Mouse (Mus musculus) urinary bladder, adult 2 months (tissue): ENCODE results near the gene Pak7. TPM values are rescaled to one million over a fixed set of nuclear protein-coding genes. Genes with fewer than 3 reads are reported as not detected.
"Not testable (repeated sequence)": the region's sequence is repeated elsewhere in the genome, so short reads cannot be mapped to it uniquely, and the experiment has no call there.

ENCODE experiments used
- DNase-seq: peaks from one replicate; pipeline ENCODE4 v3.0.0; 2022; ENCODE audit warnings: low spot score
- polyA plus RNA-seq: library from polyadenylated mRNA; depleted of rRNA; stranded (reverse); fragments of >200 nt; gene quantifications from 2 replicates; pipeline ENCODE4 v1.2.3, GENCODE M21; 2012; rRNA removed

Pak7 gene
- polyA plus RNA-seq = 0.06 TPM in 2 replicates

GRCm38 (mm10) chr2:136387181-136388131 lies at the start of gene Pak7:
Gene Pak7, minus strand, starts transcription at chr2:136387967.
- DNase-seq = no peak

DNA sequence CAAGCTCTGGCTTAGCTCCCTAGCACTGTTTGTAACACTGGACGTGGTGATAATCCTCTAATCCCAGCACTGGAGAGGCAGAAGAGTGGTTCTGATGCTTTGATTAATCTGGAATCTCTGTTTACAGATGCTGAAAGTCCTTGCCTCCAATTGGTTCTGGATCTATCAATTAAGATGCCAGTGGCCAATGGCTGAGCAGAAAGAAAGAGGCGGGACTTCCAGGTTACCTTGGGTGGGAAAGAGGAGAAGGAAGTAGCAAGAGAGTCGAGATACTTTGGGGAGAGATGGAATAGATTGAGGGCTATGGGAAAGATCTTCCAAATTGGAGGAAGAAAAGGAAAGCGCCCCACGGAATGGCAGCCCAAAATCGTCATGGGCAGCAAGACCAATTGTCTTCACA lies 37.8 kb upstream of the Pak7 start:
- no peak for DNase-seq

- no peak for DNase-seq
Measured at GRCm38 (mm10) chr2:136419543-136419942, 31.8 kb upstream of the Pak7 start.

DNA sequence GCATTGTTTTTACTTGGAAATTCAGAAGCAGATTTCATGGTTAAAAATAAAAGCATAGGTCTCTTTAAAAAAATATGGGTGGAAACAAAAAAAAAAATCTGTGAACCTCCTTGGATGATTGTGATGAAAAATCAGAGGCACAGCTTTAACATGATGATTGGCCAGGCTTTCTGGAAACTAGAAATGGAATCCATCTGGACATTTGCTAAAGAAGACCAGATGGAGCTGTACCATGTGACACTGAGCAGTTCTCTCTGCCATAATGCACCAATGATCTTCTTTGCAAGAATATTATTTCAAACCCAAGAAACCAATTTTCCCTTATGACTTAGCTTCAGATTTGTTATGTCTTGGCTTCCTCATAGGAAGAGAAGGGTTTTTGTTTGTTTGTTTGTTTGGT lies 28.6 kb upstream of the Pak7 start:
- DNase-seq = no peak

DNA sequence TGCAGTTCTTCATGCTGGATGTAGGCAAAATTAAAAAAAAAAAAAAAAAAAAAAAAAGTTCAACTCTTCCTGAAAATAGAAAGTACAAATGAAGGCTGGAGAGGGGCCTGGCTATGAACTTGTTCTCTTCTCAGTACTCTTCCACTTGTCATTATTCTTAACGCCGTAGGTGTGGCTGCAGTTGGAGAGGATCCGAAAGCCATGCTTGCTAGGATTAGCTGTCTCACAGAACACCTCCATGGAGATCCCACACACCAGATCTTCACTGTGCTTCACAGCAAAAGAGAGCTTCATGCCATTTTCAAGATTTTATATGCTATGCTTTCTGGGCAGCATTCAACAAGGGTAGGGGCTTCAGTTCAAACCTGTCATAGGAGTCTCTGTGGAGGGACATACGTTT lies 14.8 kb upstream of the Pak7 start:
- DNase-seq = no peak

DNA sequence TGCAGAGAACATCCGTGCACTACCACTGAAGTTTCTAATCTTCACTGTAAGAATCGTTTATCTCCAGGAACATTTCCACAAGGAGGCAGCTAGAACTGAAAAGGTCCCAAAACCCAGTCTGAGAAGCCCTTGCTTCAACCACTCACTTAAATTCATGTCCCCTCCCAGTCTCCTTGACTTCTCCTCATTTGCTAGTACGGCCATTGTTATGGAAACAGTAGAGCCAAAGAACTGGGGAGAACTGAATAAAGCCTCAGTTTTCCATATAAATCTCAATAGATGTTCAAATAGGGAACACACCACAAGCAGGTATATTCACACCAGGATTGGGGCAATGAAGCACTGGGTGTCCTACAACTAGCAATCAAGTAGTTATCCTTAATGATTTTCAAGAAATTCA lies 12.4 kb downstream of the Pak7 start:
- DNase-seq = no peak

- no peak for DNase-seq
Measured at GRCm38 (mm10) chr2:136372361-136372760, 15.4 kb downstream of the Pak7 start.

- DNase-seq = no peak
Measured at GRCm38 (mm10) chr2:136351393-136352096, 36.2 kb downstream of the Pak7 start.

DNA sequence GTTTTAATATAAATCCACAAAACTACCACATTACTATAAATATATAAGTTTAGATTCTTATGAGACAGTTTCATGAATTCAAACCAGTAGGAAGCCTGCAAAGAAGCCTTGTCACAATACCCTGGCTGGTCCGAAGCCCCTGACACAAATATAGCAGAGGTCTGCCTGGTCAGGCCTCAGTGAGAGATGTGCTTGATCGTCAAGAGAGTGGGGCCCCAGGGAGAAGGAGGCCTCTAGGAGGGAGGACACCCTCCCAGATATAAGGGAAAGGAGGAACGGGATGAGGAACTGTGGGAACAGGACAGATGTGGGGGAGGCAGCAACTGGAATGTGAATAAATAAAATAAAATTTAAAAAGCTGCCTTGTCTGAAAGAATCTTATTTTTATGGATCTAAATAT lies 37.3 kb downstream of the Pak7 start:
- no peak for DNase-seq

DNA sequence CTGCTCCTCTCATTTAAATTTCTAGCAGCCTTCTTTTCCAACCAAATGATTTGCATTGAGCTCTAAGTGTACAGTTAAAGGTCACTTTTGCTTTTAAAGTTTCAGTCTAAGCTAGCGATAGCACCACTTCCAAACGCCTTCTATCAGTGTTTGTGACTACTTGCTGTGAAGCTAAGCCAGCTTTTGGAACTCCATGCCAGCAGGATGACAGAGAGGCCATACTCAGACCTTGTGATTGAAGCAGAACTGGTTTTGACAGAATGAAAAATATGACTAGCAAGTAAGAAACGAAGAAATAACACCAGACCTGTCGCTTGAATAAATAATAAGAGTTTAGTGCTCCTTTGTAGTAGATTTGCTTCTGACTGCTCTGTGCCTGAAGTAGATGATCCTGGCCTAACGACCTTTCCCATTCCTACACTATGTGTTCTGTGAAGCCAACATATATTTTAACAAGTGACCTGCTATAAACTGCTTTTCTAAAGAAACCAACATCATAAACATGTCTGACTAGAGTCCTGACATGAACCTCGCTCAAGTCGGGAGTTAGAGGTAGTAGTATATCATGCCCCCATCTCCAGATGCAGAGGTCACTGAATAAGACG lies 38.0 kb downstream of the Pak7 start:
- DNase-seq = no peak

DNA sequence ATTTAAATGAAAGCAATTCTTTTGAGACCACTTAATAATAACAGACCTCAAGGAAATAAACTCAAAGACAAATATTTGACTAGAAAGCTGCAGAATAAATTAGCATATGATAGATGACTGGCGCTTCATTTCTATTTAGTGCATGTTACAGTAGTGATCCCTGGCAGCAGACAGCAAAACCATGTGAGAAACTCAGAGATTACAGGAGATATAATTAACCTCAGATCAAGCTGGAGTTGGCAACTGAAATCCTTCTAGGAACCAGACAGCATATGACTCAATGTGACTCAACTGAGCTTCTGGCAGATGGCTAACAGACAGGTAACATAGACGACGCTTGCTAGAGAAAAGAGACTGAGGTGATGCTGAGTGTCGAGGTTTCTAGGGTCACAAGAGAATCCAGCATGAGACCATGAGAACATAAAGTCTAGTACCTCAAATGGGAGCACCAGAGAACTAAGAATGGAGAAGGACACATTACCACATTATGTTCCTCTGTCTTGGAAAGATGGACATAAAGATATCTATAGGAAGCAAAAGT lies 43.5 kb downstream of the Pak7 start:
- not testable (repeated sequence) for DNase-seq

DNA sequence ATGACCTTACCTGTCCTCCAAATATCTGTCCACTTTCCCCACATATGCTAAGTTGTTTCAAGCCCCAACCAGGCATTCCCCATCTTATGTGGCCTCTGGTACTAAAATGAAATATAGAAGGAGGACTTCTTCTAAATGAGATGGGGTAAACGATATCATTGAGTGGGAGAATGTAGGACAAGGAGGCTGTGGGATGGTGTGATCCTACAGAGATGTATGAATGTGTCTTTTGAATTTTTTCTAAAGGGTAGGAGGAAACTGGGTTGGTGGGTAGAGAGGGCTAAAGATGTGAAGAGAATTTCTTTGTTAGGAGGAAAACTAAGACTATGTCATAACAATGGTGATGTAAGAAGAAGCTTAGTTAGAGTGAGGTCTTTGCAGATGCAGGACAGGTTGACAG lies 57.8 kb downstream of the Pak7 start:
- DNase-seq = no peak

DNA sequence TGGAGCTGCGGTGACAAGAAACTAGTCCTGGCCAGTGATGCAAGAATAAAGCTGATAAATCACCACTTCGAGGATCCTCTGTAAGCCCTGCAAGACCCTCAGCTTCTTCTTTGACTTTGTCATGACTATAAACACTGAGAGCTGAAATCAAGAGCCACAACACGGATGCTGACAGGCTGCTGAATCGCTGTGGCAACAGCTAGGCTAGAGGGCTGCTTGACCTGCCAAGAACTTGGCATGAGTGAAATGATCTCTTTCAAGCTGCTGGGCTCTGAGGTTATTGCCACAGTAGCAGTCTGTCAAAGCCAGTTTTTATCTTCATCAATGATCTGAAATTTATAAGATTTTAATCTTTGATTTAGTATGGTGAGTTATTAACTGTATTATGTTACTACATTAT lies 62.1 kb downstream of the Pak7 start:
- DNase-seq = no peak

- DNase-seq = no peak
Measured at GRCm38 (mm10) chr2:136309313-136309712, 78.5 kb downstream of the Pak7 start.

- DNase-seq = no peak
Measured at GRCm38 (mm10) chr2:136308743-136309142, 79.0 kb downstream of the Pak7 start.

GRCm38 (mm10) chr2:136302201-136302600 lies 85.6 kb downstream of the Pak7 start:
- DNase-seq = no peak

GRCm38 (mm10) chr2:136301406-136301805 lies 86.4 kb downstream of the Pak7 start:
- DNase-seq = no peak

- no peak for DNase-seq
Measured at GRCm38 (mm10) chr2:136297371-136297770, 90.4 kb downstream of the Pak7 start.

- no peak for DNase-seq
Measured at GRCm38 (mm10) chr2:136282043-136282442, 105.7 kb downstream of the Pak7 start.

GRCm38 (mm10) chr2:136241960-136242359 lies 145.8 kb downstream of the Pak7 start:
- not testable (repeated sequence) for DNase-seq

- no peak for DNase-seq
Measured at GRCm38 (mm10) chr2:136231228-136231627, 156.5 kb downstream of the Pak7 start.

DNA sequence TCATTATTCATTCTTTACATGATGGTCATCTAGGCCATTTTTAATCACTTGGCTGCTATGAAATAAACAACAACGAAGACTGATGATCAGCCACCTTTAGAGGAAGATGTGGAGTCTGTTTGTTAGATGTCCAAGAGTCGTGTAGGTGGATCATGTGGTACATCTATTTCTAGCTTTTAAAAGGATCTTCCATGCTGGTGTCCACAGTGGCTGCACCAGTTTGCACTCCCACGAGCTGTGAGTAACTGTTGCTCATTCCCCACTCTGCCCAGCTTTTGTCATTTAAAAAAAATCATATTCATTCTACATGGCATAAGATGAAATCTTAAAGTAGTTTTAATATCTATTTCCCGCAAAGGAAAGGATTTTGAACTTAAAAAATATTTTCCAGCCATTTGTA lies 183.7 kb downstream of the Pak7 start:
- no peak for DNase-seq
